Mouse (Mus musculus) C2C12 (cell line): ENCODE results near the gene Bcor.

ENCODE experiments used
- CTCF ChIP-seq: IDR thresholded peaks from one replicate; pipeline ENCODE4 v1.5.1; 2011; ENCODE audit not compliant: control insufficient read depth, insufficient read depth, insufficient read length
- FOSL1 ChIP-seq: IDR thresholded peaks from one replicate; pipeline ENCODE4 v1.8.0; 2011; ENCODE audit warnings: mild to moderate bottlenecking, low read length; ENCODE audit not compliant: poor library complexity, insufficient read depth, severe bottlenecking
- MAX ChIP-seq: IDR thresholded peaks from one replicate; pipeline ENCODE4 v1.6.1; 2011; ENCODE audit warnings: mild to moderate bottlenecking, control low read depth
- MYOD1 ChIP-seq: IDR thresholded peaks from one replicate; pipeline ENCODE4 v1.6.1; 2011; ENCODE audit warnings: low read depth; ENCODE audit not compliant: control insufficient read depth, insufficient read length
- MYOG ChIP-seq: IDR thresholded peaks from one replicate; pipeline ENCODE4 v1.6.1; 2011; ENCODE audit not compliant: control insufficient read depth, insufficient read length; ENCODE audit errors: extremely low read depth
- USF1 ChIP-seq: IDR thresholded peaks from one replicate; pipeline ENCODE4 v1.6.1; 2011; ENCODE audit warnings: low read depth, mild to moderate bottlenecking, control low read depth, moderate library complexity

- TF ChIP-seq USF1, result no peak
- TF ChIP-seq CTCF, result no peak
- TF ChIP-seq MAX, result no peak
- no peak for TF ChIP-seq MYOG
- TF ChIP-seq FOSL1, result no peak
- no peak for TF ChIP-seq MYOD1
Observed at GRCm38 (mm10) chrX:12003947-12004346, 156.2 kb downstream of the Bcor start.
